Mouse (Mus musculus): ENCODE data around the gene Fut9. TPM values are rescaled to one million over a fixed set of nuclear protein-coding genes. Genes with fewer than 3 reads are reported as not detected.
A peak's percentile ranks its signal among the peaks of the same experiment; 100 is the strongest.

The Fut9 gene
- polyA plus RNA-seq, 1 experiment from 2014 or later = 0.77 TPM

DNA sequence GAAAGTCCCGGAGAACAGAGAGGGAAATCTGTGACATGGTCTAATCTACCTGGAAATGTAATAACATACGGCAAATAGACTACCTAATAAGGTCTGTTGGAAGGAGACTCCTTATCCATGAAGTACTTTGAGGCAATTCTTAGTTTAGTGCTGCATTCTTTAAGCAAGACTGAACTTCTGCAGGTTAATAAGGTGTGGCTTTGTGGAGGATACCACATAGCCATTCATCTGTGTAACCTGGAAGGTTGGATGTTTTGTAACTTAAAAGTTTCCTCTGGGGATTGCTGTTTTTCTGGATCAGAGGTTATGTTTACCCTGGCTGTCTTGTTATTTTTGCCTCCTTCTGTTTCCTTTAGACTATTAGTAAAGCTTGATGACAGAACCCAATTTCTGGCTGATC lies 166.8 kb downstream of the Fut9 start:
- Histone ChIP-seq H3K4me2 (ENCODE audit: low read depth, low read length) (no peak overlapping the region), H3K9me3 (ENCODE audit: control insufficient read depth, low read length) (no peaks in the 10 kb centered on the region), H3K4me1 (ENCODE audit: control insufficient read depth, insufficient read depth, low read length) (no peaks in the 10 kb centered on the region), H3K27me3 (replicated peaks; ENCODE audit: control insufficient read depth, insufficient read depth, low read length) (no peaks in the 10 kb centered on the region), H3K9ac (ENCODE audit: low read depth, low read length) (no peak overlapping the region), H3K4me3 (ENCODE audit: low read depth, low read length) (no peak overlapping the region), H3K36me3 (ENCODE audit: control insufficient read depth, insufficient read depth, low read length) (no peaks in the 10 kb centered on the region), H3K27ac (replicated peaks; ENCODE audit: low read depth, low read length) (no peak overlapping the region)
- WGBS = 75% methylated on average over 2 of the region's 2 CpGs
- DNase-seq (ENCODE audit: low spot score) (peak; percentile 8), ATAC-seq (ENCODE audit: low read depth) (no peak)

DNA sequence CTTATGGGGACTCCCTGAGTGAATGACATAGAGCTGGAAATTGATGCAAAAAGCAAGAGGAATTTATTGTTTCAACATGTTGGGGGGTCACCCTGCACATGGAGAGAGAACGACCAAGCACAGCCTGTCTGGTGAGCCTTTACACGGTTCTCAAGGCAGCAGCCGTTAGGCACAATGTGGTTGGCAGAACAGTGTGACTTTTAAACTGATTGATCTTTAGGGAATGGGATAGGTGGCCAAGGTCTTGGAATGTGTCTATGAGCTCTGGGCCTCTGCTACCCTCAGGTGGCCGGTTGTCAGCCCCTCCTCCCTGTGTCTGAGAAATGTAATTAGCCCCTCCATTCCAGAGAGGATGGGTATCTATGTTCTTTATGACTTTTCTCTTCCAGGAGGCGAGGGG lies 171.9 kb downstream of the Fut9 start:
- no peak for ATAC-seq (ENCODE audit: low read depth)
- Histone ChIP-seq H3K9me3 (ENCODE audit: control insufficient read depth, low read length) (no peaks in the 10 kb centered on the region), H3K27ac (replicated peaks; ENCODE audit: low read depth, low read length) (no peak overlapping the region), H3K36me3 (ENCODE audit: control insufficient read depth, insufficient read depth, low read length) (no peaks in the 10 kb centered on the region), H3K27me3 (replicated peaks; ENCODE audit: control insufficient read depth, insufficient read depth, low read length) (no peaks in the 10 kb centered on the region), H3K4me3 (ENCODE audit: low read depth, low read length) (no peak overlapping the region), H3K9ac (ENCODE audit: low read depth, low read length) (no peak overlapping the region), H3K4me2 (ENCODE audit: low read depth, low read length) (no peak overlapping the region), H3K4me1 (ENCODE audit: control insufficient read depth, insufficient read depth, low read length) (peaks cover 3% of the 10 kb centered on the region; the same call in 1 of the 2 replicates)
- WGBS = 70% methylated on average over 5 of the region's 5 CpGs
- DNase-seq (ENCODE audit: low spot score) = no peak

DNA sequence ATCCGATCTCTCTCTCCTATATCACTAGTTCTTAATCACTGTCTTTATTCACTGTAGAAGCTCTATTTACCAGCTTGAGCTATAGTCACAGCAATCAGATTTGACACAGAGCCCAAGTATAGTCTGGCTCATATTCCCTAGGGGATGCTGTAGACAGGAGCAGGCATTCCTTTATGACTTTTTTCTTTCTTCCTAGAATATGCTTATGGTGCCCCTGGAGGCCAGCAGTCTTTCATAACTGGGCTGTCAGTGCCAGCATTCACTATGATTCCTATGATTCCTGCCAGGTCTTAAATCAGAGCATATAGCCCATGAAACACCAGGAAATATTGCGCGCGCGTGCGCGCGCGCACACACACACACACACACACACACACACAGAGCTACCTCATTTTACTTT lies 172.6 kb downstream of the Fut9 start:
- DNase-seq (ENCODE audit: low spot score) = peak; percentile 73
- ATAC-seq (ENCODE audit: low read depth) = peak; percentile 92

GRCm38 (mm10) chr4:25627039-25627438 lies 173.0 kb downstream of the Fut9 start:
- Histone ChIP-seq H3K9me3 (ENCODE audit: control insufficient read depth, low read length) (no peaks in the 10 kb centered on the region), H3K4me2 (ENCODE audit: low read depth, low read length) (no peak overlapping the region), H3K4me3 (ENCODE audit: low read depth, low read length) (no peak overlapping the region), H3K27ac (replicated peaks; ENCODE audit: low read depth, low read length) (no peak overlapping the region), H3K4me1 (ENCODE audit: control insufficient read depth, insufficient read depth, low read length) (peaks cover 3% of the 10 kb centered on the region; the same call in 1 of the 2 replicates), H3K27me3 (replicated peaks; ENCODE audit: control insufficient read depth, insufficient read depth, low read length) (no peaks in the 10 kb centered on the region), H3K36me3 (ENCODE audit: control insufficient read depth, insufficient read depth, low read length) (no peaks in the 10 kb centered on the region), H3K9ac (ENCODE audit: low read depth, low read length) (no peak overlapping the region)
- 41% methylated on average over 1 of the region's 1 CpGs for WGBS
- ATAC-seq (ENCODE audit: low read depth) (peak; percentile 48; the same call in 1 of the 2 replicates), DNase-seq (ENCODE audit: low spot score) (no peak)

More for the DNA sequence above, 172.6 kb downstream of the Fut9 start:
- no peak overlapping the region for H3K4me3 ChIP-seq (ENCODE audit: low read depth, low read length)
- H3K4me1 ChIP-seq (ENCODE audit: control insufficient read depth, insufficient read depth, low read length) = peaks cover 3% of the 10 kb centered on the region; the same call in 1 of the 2 replicates
- no peak overlapping the region for H3K9ac ChIP-seq (ENCODE audit: low read depth, low read length)
- no peaks in the 10 kb centered on the region for H3K36me3 ChIP-seq (ENCODE audit: control insufficient read depth, insufficient read depth, low read length)
- H3K27me3 ChIP-seq (replicated peaks; ENCODE audit: control insufficient read depth, insufficient read depth, low read length) = no peaks in the 10 kb centered on the region
- no peak overlapping the region; the same call in 1 of the 2 replicates for H3K27ac ChIP-seq (replicated peaks; ENCODE audit: low read depth, low read length)
- H3K4me2 ChIP-seq (ENCODE audit: low read depth, low read length) = no peak overlapping the region
- H3K9me3 ChIP-seq (ENCODE audit: control insufficient read depth, low read length) = no peaks in the 10 kb centered on the region
- 85% methylated on average over 9 of the region's 9 CpGs for WGBS

GRCm38 (mm10) chr4:25623176-25623575 lies 176.9 kb downstream of the Fut9 start:
- peaks cover 3% of the 10 kb centered on the region; the same call in 1 of the 2 replicates for H3K4me1 ChIP-seq (ENCODE audit: control insufficient read depth, insufficient read depth, low read length)
- no peak overlapping the region for H3K27ac ChIP-seq (replicated peaks; ENCODE audit: low read depth, low read length)
- H3K36me3 ChIP-seq (ENCODE audit: control insufficient read depth, insufficient read depth, low read length) = no peaks in the 10 kb centered on the region
- ATAC-seq (ENCODE audit: low read depth) = no peak
- no peak overlapping the region for H3K4me2 ChIP-seq (ENCODE audit: low read depth, low read length)
- no peaks in the 10 kb centered on the region for H3K27me3 ChIP-seq (replicated peaks; ENCODE audit: control insufficient read depth, insufficient read depth, low read length)
- no peak overlapping the region for H3K4me3 ChIP-seq (ENCODE audit: low read depth, low read length)
- 79% methylated on average over 2 of the region's 2 CpGs for WGBS
- DNase-seq (ENCODE audit: low spot score) = no peak
- H3K9me3 ChIP-seq (ENCODE audit: control insufficient read depth, low read length) = no peaks in the 10 kb centered on the region
- H3K9ac ChIP-seq (ENCODE audit: low read depth, low read length) = no peak overlapping the region

- 78% methylated on average over 4 of the region's 4 CpGs for WGBS
- H3K4me1 ChIP-seq (ENCODE audit: control insufficient read depth, insufficient read depth, low read length) = no peaks in the 10 kb centered on the region
- no peak overlapping the region for H3K4me2 ChIP-seq (ENCODE audit: low read depth, low read length)
Observed at GRCm38 (mm10) chr4:25617301-25617700, 182.7 kb downstream of the Fut9 start.

DNA sequence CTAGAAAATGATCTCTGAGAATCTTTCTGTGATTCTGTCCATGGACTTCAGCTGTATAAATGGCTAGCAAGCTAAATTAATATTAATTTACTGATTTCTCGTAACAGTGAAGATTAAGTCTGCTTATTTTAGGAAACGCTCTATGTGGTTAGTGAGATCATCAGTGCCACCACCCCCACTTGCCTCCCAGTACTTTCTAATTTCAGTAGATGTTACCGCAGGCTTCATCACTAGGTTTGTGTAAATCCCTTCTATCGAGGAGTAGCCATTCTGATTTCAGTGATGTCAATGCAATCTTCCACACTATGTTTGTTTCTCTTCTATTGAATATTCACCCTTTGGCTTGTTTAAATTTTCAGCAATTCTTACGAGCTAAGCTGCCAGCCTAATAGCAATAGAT lies 186.6 kb downstream of the Fut9 start:
- H3K27ac ChIP-seq (replicated peaks; ENCODE audit: low read depth, low read length) = no peak overlapping the region
- H3K4me2 ChIP-seq (ENCODE audit: low read depth, low read length) = no peak overlapping the region
- no peaks in the 10 kb centered on the region for H3K27me3 ChIP-seq (replicated peaks; ENCODE audit: control insufficient read depth, insufficient read depth, low read length)
- no peak for DNase-seq (ENCODE audit: low spot score)
- ATAC-seq (ENCODE audit: low read depth) = no peak
- no peaks in the 10 kb centered on the region for H3K36me3 ChIP-seq (ENCODE audit: control insufficient read depth, insufficient read depth, low read length)
- H3K9me3 ChIP-seq (ENCODE audit: control insufficient read depth, low read length) = no peaks in the 10 kb centered on the region
- H3K4me3 ChIP-seq (ENCODE audit: low read depth, low read length) = no peak overlapping the region
- H3K4me1 ChIP-seq (ENCODE audit: control insufficient read depth, insufficient read depth, low read length) = no peaks in the 10 kb centered on the region
- H3K9ac ChIP-seq (ENCODE audit: low read depth, low read length) = no peak overlapping the region
- 85% methylated on average over 5 of the region's 5 CpGs for WGBS

More at GRCm38 (mm10) chr4:25617301-25617700, 182.7 kb downstream of the Fut9 start:
- no peaks in the 10 kb centered on the region for H3K36me3 ChIP-seq (ENCODE audit: control insufficient read depth, insufficient read depth, low read length)
- H3K4me3 ChIP-seq (ENCODE audit: low read depth, low read length) = no peak overlapping the region
- H3K9me3 ChIP-seq (ENCODE audit: control insufficient read depth, low read length) = no peaks in the 10 kb centered on the region
- H3K27ac ChIP-seq (replicated peaks; ENCODE audit: low read depth, low read length) = no peak overlapping the region
- no peaks in the 10 kb centered on the region for H3K27me3 ChIP-seq (replicated peaks; ENCODE audit: control insufficient read depth, insufficient read depth, low read length)
- no peak for DNase-seq (ENCODE audit: low spot score)
- no peak overlapping the region for H3K9ac ChIP-seq (ENCODE audit: low read depth, low read length)
- ATAC-seq (ENCODE audit: low read depth) = no peak

- H3K36me3 ChIP-seq (ENCODE audit: control insufficient read depth, insufficient read depth, low read length) = no peaks in the 10 kb centered on the region
- H3K4me2 ChIP-seq (ENCODE audit: low read depth, low read length) = no peak overlapping the region
- peak; percentile 30; the same call in 1 of the 2 replicates for ATAC-seq (ENCODE audit: low read depth)
- H3K27me3 ChIP-seq (replicated peaks; ENCODE audit: control insufficient read depth, insufficient read depth, low read length) = no peaks in the 10 kb centered on the region
- H3K4me3 ChIP-seq (ENCODE audit: low read depth, low read length) = no peak overlapping the region
- H3K9me3 ChIP-seq (ENCODE audit: control insufficient read depth, low read length) = no peaks in the 10 kb centered on the region
- H3K9ac ChIP-seq (ENCODE audit: low read depth, low read length) = no peak overlapping the region
- DNase-seq (ENCODE audit: low spot score) = peak; percentile 55
- H3K4me1 ChIP-seq (ENCODE audit: control insufficient read depth, insufficient read depth, low read length) = no peaks in the 10 kb centered on the region
- H3K27ac ChIP-seq (replicated peaks; ENCODE audit: low read depth, low read length) = no peak overlapping the region
- WGBS = 60% methylated on average over 2 of the region's 2 CpGs
Observed at GRCm38 (mm10) chr4:25610481-25610880, 189.6 kb downstream of the Fut9 start.

- H3K27ac ChIP-seq (replicated peaks; ENCODE audit: low read depth, low read length) = no peak overlapping the region
- no peak overlapping the region for H3K4me2 ChIP-seq (ENCODE audit: low read depth, low read length)
- H3K4me1 ChIP-seq (ENCODE audit: control insufficient read depth, insufficient read depth, low read length) = no peaks in the 10 kb centered on the region
- H3K27me3 ChIP-seq (replicated peaks; ENCODE audit: control insufficient read depth, insufficient read depth, low read length) = no peaks in the 10 kb centered on the region
- DNase-seq (ENCODE audit: low spot score) (no peak), ATAC-seq (ENCODE audit: low read depth) (no peak)
- no peak overlapping the region for H3K9ac ChIP-seq (ENCODE audit: low read depth, low read length)
- no peaks in the 10 kb centered on the region for H3K9me3 ChIP-seq (ENCODE audit: control insufficient read depth, low read length)
- no peak overlapping the region for H3K4me3 ChIP-seq (ENCODE audit: low read depth, low read length)
- WGBS = 63% methylated on average over 4 of the region's 4 CpGs
- no peaks in the 10 kb centered on the region for H3K36me3 ChIP-seq (ENCODE audit: control insufficient read depth, insufficient read depth, low read length)
Observed at GRCm38 (mm10) chr4:25593218-25593617, 206.8 kb downstream of the Fut9 start.
